Mouse (Mus musculus): ENCODE measurements around the gene Rnf166. TPM values are rescaled to one million over a fixed set of nuclear protein-coding genes. Genes with fewer than 3 reads are reported as not detected.
A peak's percentile ranks its signal among the peaks of the same experiment; 100 is the strongest.

Gene Rnf166
- polyA plus RNA-seq (2012; rRNA removed) (80.1 and 103 TPM in 2 replicates), polyA plus RNA-seq (2014; fragmentation: Nextera tagmentation; extraction: Ambion mirVana) (47.0 and 49.5 TPM in 2 replicates)

GRCm38 (mm10) chr8:122475580-122476320, at the start of gene Rnf166, which contains the start of gene Ctu2:
Gene Rnf166 (minus strand): TSS chr8:122476064.
Gene Ctu2 (plus strand): TSS chr8:122476143.
- no peaks in the 10 kb centered on the region for H3K9me3 ChIP-seq (ENCODE audit: control insufficient read depth, low read length)
- ATAC-seq (ENCODE audit: low FRiP score, low read depth): peak; percentile 93
- H3K4me3 ChIP-seq (replicated peaks; ENCODE audit: low read length): peak within 1 kb of the TSS; percentile 100
- peaks cover 14% of the 10 kb centered on the region for H3K4me1 ChIP-seq (ENCODE audit: control insufficient read depth, insufficient read depth, low read length)
- peaks cover 46% of the 10 kb centered on the region for H3K36me3 ChIP-seq (ENCODE audit: control insufficient read depth, insufficient read depth, low read length)
- peak; percentile 53; the same call in 1 of the 2 replicates for TF ChIP-seq POLR2A (IDR thresholded peaks at IDR 0.05; ENCODE audit: borderline replicate concordance, extremely low read depth, insufficient read depth, insufficient read length)
- DNase-seq (ENCODE audit: low spot score): peak; percentile 87
- peak within 1 kb of the TSS; percentile 94 for H3K9ac ChIP-seq (ENCODE audit: low read depth, low read length, severe bottlenecking)
- peak within 1 kb of the TSS; percentile 85 for H3K4me2 ChIP-seq (replicated peaks; ENCODE audit: low read depth, low read length, severe bottlenecking)
- under 1% methylated on average over 81 of the region's 103 CpGs for WGBS
- H3K27ac ChIP-seq (replicated peaks; ENCODE audit: low read depth, low read length): peak within 1 kb of the TSS; percentile 72
- H3K27me3 ChIP-seq (ENCODE audit: control insufficient read depth, insufficient read depth, low read length): no peaks in the 10 kb centered on the region

- Histone ChIP-seq H3K27ac (replicated peaks; ENCODE audit: low read depth, low read length) (no peak overlapping the region), H3K36me3 (ENCODE audit: control insufficient read depth, insufficient read depth, low read length) (no peaks in the 10 kb centered on the region), H3K27me3 (ENCODE audit: control insufficient read depth, insufficient read depth, low read length) (no peaks in the 10 kb centered on the region), H3K9me3 (ENCODE audit: control insufficient read depth, low read length) (no peaks in the 10 kb centered on the region), H3K4me3 (replicated peaks; ENCODE audit: low read length) (no peak overlapping the region), H3K9ac (ENCODE audit: low read depth, low read length, severe bottlenecking) (no peak overlapping the region), H3K4me1 (ENCODE audit: control insufficient read depth, insufficient read depth, low read length) (peaks cover 33% of the 10 kb centered on the region), H3K4me2 (replicated peaks; ENCODE audit: low read depth, low read length, severe bottlenecking) (no peak overlapping the region)
- TF ChIP-seq POLR2A (IDR thresholded peaks at IDR 0.05; ENCODE audit: borderline replicate concordance, extremely low read depth, insufficient read depth, insufficient read length): no peak
- DNase-seq (ENCODE audit: low spot score): no peak
- 79% methylated on average over 6 of the region's 6 CpGs for WGBS
- no peak for ATAC-seq (ENCODE audit: low FRiP score, low read depth)
These were observed 49.1 kb upstream of the Rnf166 start for GRCm38 (mm10) chr8:122525004-122525403.

- H3K27me3 ChIP-seq (ENCODE audit: control insufficient read depth, insufficient read depth, low read length): no peaks in the 10 kb centered on the region
- H3K9me3 ChIP-seq (ENCODE audit: control insufficient read depth, low read length): no peaks in the 10 kb centered on the region
- 0 out of 2 replicates have a peak overlapping the region, but pooled peaks have one; percentile 7 for H3K9ac ChIP-seq (ENCODE audit: low read depth, low read length, severe bottlenecking)
- TF ChIP-seq POLR2A (IDR thresholded peaks at IDR 0.05; ENCODE audit: borderline replicate concordance, extremely low read depth, insufficient read depth, insufficient read length): no peak
- no peaks in the 10 kb centered on the region for H3K36me3 ChIP-seq (ENCODE audit: control insufficient read depth, insufficient read depth, low read length)
- peaks cover 33% of the 10 kb centered on the region for H3K4me1 ChIP-seq (ENCODE audit: control insufficient read depth, insufficient read depth, low read length)
- no peak overlapping the region for H3K27ac ChIP-seq (replicated peaks; ENCODE audit: low read depth, low read length)
- no peak overlapping the region for H3K4me3 ChIP-seq (replicated peaks; ENCODE audit: low read length)
- 0 out of 2 replicates have a peak overlapping the region, but pooled peaks have one; percentile 29 for H3K4me2 ChIP-seq (replicated peaks; ENCODE audit: low read depth, low read length, severe bottlenecking)
- ATAC-seq (ENCODE audit: low FRiP score, low read depth) (no peak), DNase-seq (ENCODE audit: low spot score) (no peak)
- WGBS: 64% methylated on average over 6 of the region's 6 CpGs
These were observed 48.6 kb upstream of the Rnf166 start for GRCm38 (mm10) chr8:122524506-122524905.

GRCm38 (mm10) chr8:122523652-122524360, 47.9 kb upstream of the Rnf166 start:
- H3K27me3 ChIP-seq (ENCODE audit: control insufficient read depth, insufficient read depth, low read length): no peaks in the 10 kb centered on the region
- 0 out of 2 replicates have a peak overlapping the region, but pooled peaks have one; percentile 2 for H3K4me3 ChIP-seq (replicated peaks; ENCODE audit: low read length)
- 12% methylated on average over 23 of the region's 23 CpGs for WGBS
- peak overlapping the region; percentile 6; the same call in 1 of the 2 replicates for H3K9ac ChIP-seq (ENCODE audit: low read depth, low read length, severe bottlenecking)
- H3K4me2 ChIP-seq (replicated peaks; ENCODE audit: low read depth, low read length, severe bottlenecking): peak overlapping the region; percentile 29
- ATAC-seq (ENCODE audit: low FRiP score, low read depth): no peak
- H3K9me3 ChIP-seq (ENCODE audit: control insufficient read depth, low read length): no peaks in the 10 kb centered on the region
- DNase-seq (ENCODE audit: low spot score): peak; percentile 38
- no peak for TF ChIP-seq POLR2A (IDR thresholded peaks at IDR 0.05; ENCODE audit: borderline replicate concordance, extremely low read depth, insufficient read depth, insufficient read length)
- H3K4me1 ChIP-seq (ENCODE audit: control insufficient read depth, insufficient read depth, low read length): peaks cover 33% of the 10 kb centered on the region
- no peaks in the 10 kb centered on the region for H3K36me3 ChIP-seq (ENCODE audit: control insufficient read depth, insufficient read depth, low read length)
- peak overlapping the region; percentile 48 for H3K27ac ChIP-seq (replicated peaks; ENCODE audit: low read depth, low read length)

All from limb, embryonic 14.5 days (tissue).